ENCODE assay signal across 27 mouse cellular contexts in the genomic region with DNA sequence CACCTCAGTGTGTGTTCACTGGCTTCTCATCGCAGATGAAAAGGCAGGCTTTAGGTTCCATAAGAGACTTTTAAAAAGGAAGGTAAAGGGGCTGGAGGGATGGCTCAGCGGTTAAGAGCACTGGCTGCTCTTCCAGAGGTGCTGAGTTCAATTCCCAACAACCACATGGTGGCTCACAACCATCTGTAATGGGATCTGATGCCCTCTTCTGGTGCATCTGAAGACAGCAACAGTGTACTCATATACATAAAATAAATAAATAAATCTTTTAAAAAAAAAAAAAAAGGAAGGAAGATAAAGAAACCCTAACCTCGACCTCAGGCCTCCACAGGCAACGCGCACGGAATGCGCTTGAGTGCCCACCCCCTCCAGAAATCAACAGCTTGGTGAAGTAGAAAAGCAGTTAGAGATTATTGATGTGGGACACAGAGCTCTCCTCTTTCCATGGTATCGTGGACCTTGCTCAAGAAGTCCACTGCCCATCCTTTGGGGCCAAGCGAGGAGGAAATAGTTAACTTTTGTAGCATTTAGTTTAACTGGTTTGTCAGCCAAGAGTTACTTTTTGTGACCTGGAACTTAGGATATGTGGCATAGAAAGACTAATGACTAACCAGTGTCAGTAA. TPM values are rescaled to one million over a fixed set of nuclear protein-coding genes. Genes with fewer than 3 reads are reported as not detected.
DNase-seq lines count a peak whose midpoint lies in the region; ATAC-seq and TF ChIP-seq lines count a peak whose summit lies in the region.
"Not testable (repeated sequence)": the region's sequence is repeated elsewhere in the genome, so short reads cannot be mapped to it uniquely, and the experiment has no call there.
"Had no signal": no experiment of that assay in that cellular context is flagged by ENCODE, and none has a peak within 500 bp of the region (broad histone marks: within the 10 kb centered on the region; RNA-seq: fewer than 3 reads in every experiment).

No protein-coding gene starts in this region.

- DNase-seq in CH12.LX (ENCODE audit: extremely low read depth); layer of hippocampus, adult 2 months (ENCODE audit: low spot score in 2 of 2); liver, embryonic 14.5 days (ENCODE audit: low read depth in 3 of 3, low spot score in 3 of 3): not testable (repeated sequence)
- DNase-seq in T-cell, adult 2 months (ENCODE audit: low spot score), result peak; percentile 6
- DNase-seq in kidney, adult 18-20 months, result peak; percentile 48
- peak; percentile 44 for DNase-seq in lung, postnatal 36 days
- peak; percentile 12 for DNase-seq in thymus, postnatal 25 days

- not testable (repeated sequence) for TF ChIP-seq RAD21 in CH12.LX (IDR thresholded peaks at IDR 0.05; ENCODE audit: low read depth, low read length)

- H3K9ac ChIP-seq in CH12.LX (ENCODE audit: insufficient read depth, low read depth); liver, embryonic 14.5 days (replicated peaks): not testable (repeated sequence)
- H3K9ac ChIP-seq in heart, embryonic 16.5 days (ENCODE audit: low read length), result peak overlapping the region; percentile 11; the same call in 1 of the 2 replicates

- not testable (repeated sequence) for H3K4me3 ChIP-seq in CH12.LX (replicated peaks in 1 of 3; ENCODE audit: low read depth in 2 of 3, low read length in 2 of 3, poor library complexity in 1 of 3); heart, embryonic 16.5 days (ENCODE audit: low read length); layer of hippocampus, adult 2 months; liver, embryonic 14.5 days (ENCODE audit: insufficient read depth in 1 of 2, low read depth in 2 of 2, low read length in 2 of 2)

- in situ Hi-C loops in CH12.LX (cut with MboI; ENCODE audit: low pct_ligation_motif_present, low pct_unique_long_range_greater_than_20kb, low sequenced_read_pairs), result not testable (repeated sequence)

- H3K27me3 ChIP-seq in CH12.LX (replicated peaks); heart, embryonic 16.5 days (ENCODE audit: control insufficient read depth, insufficient read depth, low read length); liver, embryonic 14.5 days (ENCODE audit: control insufficient read depth, insufficient read depth, low read length): not testable (repeated sequence)

- ATAC-seq in heart, embryonic 16.5 days (replicated peaks; ENCODE audit: extremely low read depth, insufficient read depth, low FRiP score); liver, embryonic 14.5 days (ENCODE audit: insufficient read depth): not testable (repeated sequence)

- H3K4me2 ChIP-seq in CH12.LX (ENCODE audit: insufficient read depth, low read depth, poor library complexity, severe bottlenecking); heart, embryonic 16.5 days (ENCODE audit: low read depth, low read length): not testable (repeated sequence)
- peak overlapping the region; percentile 3; the same call in 1 of the 2 replicates for H3K4me2 ChIP-seq in liver, embryonic 14.5 days (ENCODE audit: low read depth)

- not testable (repeated sequence) for H3K9me3 ChIP-seq in CH12.LX (replicated peaks; ENCODE audit: low read length); heart, embryonic 16.5 days (replicated peaks; ENCODE audit: control insufficient read depth, low read length); liver, embryonic 14.5 days (ENCODE audit: control insufficient read depth, low read length)

- H3K4me1 ChIP-seq in CH12.LX (ENCODE audit: control insufficient read depth in 1 of 2, insufficient read depth in 2 of 2), result peaks cover 4 to 16% of the 10 kb centered on the region in 2 experiments
- peaks cover 18% of the 10 kb centered on the region for H3K4me1 ChIP-seq in heart, embryonic 16.5 days (ENCODE audit: control insufficient read depth, insufficient read depth, low read length)
- peaks cover 4 to 24% of the 10 kb centered on the region in 2 experiments for H3K4me1 ChIP-seq in liver, embryonic 14.5 days (replicated peaks; ENCODE audit: control insufficient read depth in 2 of 2, insufficient read depth in 2 of 2, low read length in 1 of 2)

- TF ChIP-seq POLR2A in CH12.LX (IDR thresholded peaks at IDR 0.05; ENCODE audit: low read depth, low read length), result not testable (repeated sequence)

- H3K36me3 ChIP-seq in CH12.LX (replicated peaks in 1 of 2; ENCODE audit: control insufficient read depth in 1 of 2, insufficient read depth in 1 of 2, low read length in 1 of 2), result peaks cover 3 to 37% of the 10 kb centered on the region in 2 experiments
- H3K36me3 ChIP-seq in heart, embryonic 16.5 days (ENCODE audit: control insufficient read depth, insufficient read depth); liver, embryonic 14.5 days (replicated peaks; ENCODE audit: control insufficient read depth, insufficient read depth, low read depth): not testable (repeated sequence)

- WGBS in heart, embryonic 16.5 days, result 63% methylated on average over 9 of the region's 9 CpGs
- WGBS in liver, embryonic 14.5 days (ENCODE audit: insufficient replicate concordance), result 32% methylated on average over 9 of the region's 9 CpGs

- H3K27ac ChIP-seq in CH12.LX (ENCODE audit: insufficient read depth, low read depth); layer of hippocampus, adult 2 months; liver, embryonic 14.5 days: not testable (repeated sequence)
- H3K27ac ChIP-seq in heart, embryonic 16.5 days (ENCODE audit: low read length), result peak overlapping the region; percentile 35; the same call in 1 of the 2 replicates

- H3K79me2 ChIP-seq in CH12.LX (replicated peaks; ENCODE audit: control insufficient read depth, extremely low read depth, insufficient read depth, poor library complexity, severe bottlenecking), result not testable (repeated sequence)

- TF ChIP-seq CTCF in CH12.LX (conservative IDR thresholded peaks at IDR 0.05 in 1 of 2, IDR thresholded peaks at IDR 0.05 in 1 of 2; ENCODE audit: low read depth in 2 of 2, low read length in 2 of 2), result peak in 1 of 2 experiments; percentile 44; a peak in 2 of 4 replicates
- TF ChIP-seq CTCF in layer of hippocampus, adult 2 months (conservative IDR thresholded peaks at IDR 0.05), result peak; percentile 75
- peak; percentile 44 for TF ChIP-seq CTCF in liver, embryonic 14.5 days (IDR thresholded peaks at IDR 0.05; ENCODE audit: low read depth)

- dilution Hi-C loops in CH12.LX (cut with MboI; ENCODE audit: extremely low pct_ligation_motif_present, extremely low pct_unique_long_range_greater_than_20kb, low sequenced_read_pairs), result not testable (repeated sequence)

- not testable (repeated sequence) for TF ChIP-seq EP300 in CH12.LX (IDR thresholded peaks at IDR 0.05; ENCODE audit: low read length); liver, embryonic 14.5 days (IDR thresholded peaks at IDR 0.05; ENCODE audit: low read depth)

TF ChIP-seq in CH12.LX, 34 proteins besides CTCF, POLR2A, EP300 and RAD21:
- peak; percentile 43; the same call in 1 of the 2 replicates for TF ChIP-seq ZNF384 (IDR thresholded peaks at IDR 0.05; ENCODE audit: low read depth, low read length)

RNA-seq across cellular contexts. Expression of a gene that starts 2.5 kb away (rescaled TPM):
- total RNA-seq in CH12.LX (2012; rRNA removed) (18.1 and 18.2 TPM in 2 replicates), CH12.LX (2014; rRNA removed) (13.4 and 16.0 TPM in 2 replicates)
- polyA plus RNA-seq in CH12.LX (2012; ENCODE audit: insufficient read length, low read depth), result 22.0 and 23.3 TPM in 2 replicates
- polyA plus RNA-seq in heart, embryonic 16.5 days (2015; fragmentation: Nextera tagmentation; extraction: Ambion mirVana), result 34.4 and 35.4 TPM in 2 replicates
- 10 to 100 TPM; 55.8 to 57.2 TPM for total RNA-seq in layer of hippocampus, adult 2 months (2021)
- 10.1 and 13.8 TPM in 2 replicates for polyA plus RNA-seq in liver, embryonic 14.5 days (2012; rRNA removed)
- 15.0 and 16.3 TPM in 2 replicates for polyA plus RNA-seq in liver, embryonic 14.5 days (2014; fragmentation: Nextera tagmentation; extraction: Ambion mirVana)

RNA-seq across cellular contexts. Expression of a gene that starts 18.7 kb away (rescaled TPM):
- total RNA-seq in CH12.LX (2012; rRNA removed) (24.8 and 28.3 TPM in 2 replicates), CH12.LX (2014; rRNA removed) (17.5 and 22.1 TPM in 2 replicates)
- polyA plus RNA-seq in CH12.LX (2012; ENCODE audit: insufficient read length, low read depth), result 19.0 and 19.3 TPM in 2 replicates
- polyA plus RNA-seq in heart, embryonic 16.5 days (2015; fragmentation: Nextera tagmentation; extraction: Ambion mirVana), result 22.2 and 22.5 TPM in 2 replicates
- total RNA-seq in layer of hippocampus, adult 2 months (2021), result 10 to 100 TPM; 26.2 to 27.3 TPM
- 11.6 and 12.5 TPM in 2 replicates for polyA plus RNA-seq in liver, embryonic 14.5 days (2012; rRNA removed)
- polyA plus RNA-seq in liver, embryonic 14.5 days (2014; fragmentation: Nextera tagmentation; extraction: Ambion mirVana), result 6.7 and 6.9 TPM in 2 replicates

RNA-seq across cellular contexts. Expression of a gene that starts 22.4 kb away (rescaled TPM):
- not detected in 2 replicates for total RNA-seq in CH12.LX (2012; rRNA removed)
- not detected in 2 replicates for total RNA-seq in CH12.LX (2014; rRNA removed)
- polyA plus RNA-seq in CH12.LX (2012; ENCODE audit: insufficient read length, low read depth), result not detected in 2 replicates
- polyA plus RNA-seq in heart, embryonic 16.5 days (2015; fragmentation: Nextera tagmentation; extraction: Ambion mirVana), result not detected in 2 replicates
- total RNA-seq in layer of hippocampus, adult 2 months (2021), result not detected
- polyA plus RNA-seq in liver, embryonic 14.5 days (2012; rRNA removed), result not detected in 2 replicates
- not detected in 2 replicates for polyA plus RNA-seq in liver, embryonic 14.5 days (2014; fragmentation: Nextera tagmentation; extraction: Ambion mirVana)
- total RNA-seq: adrenal gland, postnatal 10 days; G1E; gastrocnemius, postnatal 36 days; heart, adult 8-10 months; hematopoietic stem cell, adult 5-6 weeks; left cerebral cortex, postnatal 25 days had no signal
- polyA plus RNA-seq: C2C12; embryonic facial prominence, embryonic 12.5 days; forebrain, embryonic 11.5 days; G1E; heart, embryonic 15.5 days; hindbrain, embryonic 15.5 days; intestine, embryonic 16.5 days; limb, embryonic 13.5 days; lung, embryonic 15.5 days; macrophage; midbrain, embryonic 16.5 days; neural tube, embryonic 14.5 days; spleen, adult 2 months; stomach, embryonic 14.5 days had no signal

RNA-seq across cellular contexts. Expression of a gene that starts 47.6 kb away (rescaled TPM):
- total RNA-seq in CH12.LX (2012; rRNA removed), result not detected in 2 replicates
- total RNA-seq in CH12.LX (2014; rRNA removed), result not detected in 2 replicates
- not detected in 2 replicates for polyA plus RNA-seq in CH12.LX (2012; ENCODE audit: insufficient read length, low read depth)
- polyA plus RNA-seq in heart, embryonic 16.5 days (2015; fragmentation: Nextera tagmentation; extraction: Ambion mirVana), result not detected in 2 replicates
- total RNA-seq in layer of hippocampus, adult 2 months (2021), result not detected
- polyA plus RNA-seq in liver, embryonic 14.5 days (2012; rRNA removed), result not detected in 2 replicates
- not detected in 2 replicates for polyA plus RNA-seq in liver, embryonic 14.5 days (2014; fragmentation: Nextera tagmentation; extraction: Ambion mirVana)
- total RNA-seq: adrenal gland, postnatal 10 days; G1E; gastrocnemius, postnatal 36 days; heart, adult 8-10 months; hematopoietic stem cell, adult 5-6 weeks; left cerebral cortex, postnatal 25 days had no signal
- polyA plus RNA-seq: C2C12; embryonic facial prominence, embryonic 12.5 days; forebrain, embryonic 11.5 days; G1E; heart, embryonic 15.5 days; hindbrain, embryonic 15.5 days; intestine, embryonic 16.5 days; limb, embryonic 13.5 days; lung, embryonic 15.5 days; macrophage; midbrain, embryonic 16.5 days; neural tube, embryonic 14.5 days; spleen, adult 2 months; stomach, embryonic 14.5 days had no signal
